Mouse (Mus musculus): Measurements from ENCODE around the gene Dna2. TPM values are rescaled to one million over a fixed set of nuclear protein-coding genes. Genes with fewer than 3 reads are reported as not detected.

The Dna2 gene
- 10 to 100 TPM; 56.4 to 57.7 TPM for total RNA-seq (2023)

DNA sequence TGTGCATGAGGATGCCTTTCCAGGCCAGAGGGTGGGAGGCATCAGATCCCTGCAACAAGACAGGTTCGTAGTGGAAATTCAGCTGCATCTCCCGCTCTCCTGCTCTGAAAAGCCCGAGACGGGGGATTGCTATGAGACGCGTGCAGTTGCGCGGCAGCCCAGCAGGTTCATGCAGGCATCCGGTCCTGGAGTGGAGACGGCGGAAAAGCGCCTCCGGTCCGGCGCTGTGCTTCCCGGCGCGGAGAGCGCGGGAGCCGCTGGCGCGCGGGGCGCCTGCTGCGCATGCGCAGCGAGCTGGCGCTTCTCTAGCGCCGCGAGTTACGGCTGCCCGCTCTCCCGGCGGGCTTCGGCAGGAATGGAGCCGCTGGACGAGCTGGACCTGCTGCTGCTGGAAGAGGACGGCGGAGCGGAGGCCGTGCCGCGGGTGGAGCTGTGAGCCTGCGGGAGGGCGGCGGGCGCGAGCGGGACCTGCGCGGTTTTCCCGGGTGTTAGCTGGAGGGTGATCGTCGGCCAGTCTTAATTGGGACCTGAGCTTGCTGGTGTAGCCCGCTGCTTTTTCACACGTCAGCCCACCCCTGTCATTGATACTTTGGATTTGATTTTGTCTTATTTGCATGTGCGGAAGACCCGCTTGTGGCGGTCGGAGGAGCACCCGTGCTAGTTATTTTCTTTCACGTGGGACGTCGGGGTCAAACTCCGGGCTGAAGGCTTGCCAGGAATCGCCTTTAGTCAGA is at the start of gene Dna2:
Dna2 (plus strand) TSS at position 289 of the 734 bp plus-strand sequence.

DNA sequence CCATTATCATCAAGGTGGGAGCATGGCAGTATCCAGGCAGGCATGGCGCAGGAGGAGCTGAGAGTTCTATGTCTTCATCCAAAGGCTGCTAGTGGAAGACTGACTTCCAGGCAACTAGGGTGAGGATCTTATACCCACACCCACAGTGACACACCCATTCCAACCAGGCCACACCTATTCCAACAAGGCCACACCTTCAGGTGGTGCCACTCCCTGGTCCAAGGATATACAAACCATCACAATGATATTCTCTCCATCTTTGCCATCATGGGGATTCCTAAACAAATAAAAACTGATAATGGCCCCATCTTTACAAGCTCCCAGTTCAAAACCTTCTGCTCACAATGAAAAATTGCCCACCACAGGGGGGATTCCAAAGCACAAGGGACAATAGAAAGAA is 37.9 kb upstream of the Dna2 start, which contains the start of gene Tet1:
Tet1 (minus strand) TSS at position 101 of the 400 bp plus-strand sequence.

DNA sequence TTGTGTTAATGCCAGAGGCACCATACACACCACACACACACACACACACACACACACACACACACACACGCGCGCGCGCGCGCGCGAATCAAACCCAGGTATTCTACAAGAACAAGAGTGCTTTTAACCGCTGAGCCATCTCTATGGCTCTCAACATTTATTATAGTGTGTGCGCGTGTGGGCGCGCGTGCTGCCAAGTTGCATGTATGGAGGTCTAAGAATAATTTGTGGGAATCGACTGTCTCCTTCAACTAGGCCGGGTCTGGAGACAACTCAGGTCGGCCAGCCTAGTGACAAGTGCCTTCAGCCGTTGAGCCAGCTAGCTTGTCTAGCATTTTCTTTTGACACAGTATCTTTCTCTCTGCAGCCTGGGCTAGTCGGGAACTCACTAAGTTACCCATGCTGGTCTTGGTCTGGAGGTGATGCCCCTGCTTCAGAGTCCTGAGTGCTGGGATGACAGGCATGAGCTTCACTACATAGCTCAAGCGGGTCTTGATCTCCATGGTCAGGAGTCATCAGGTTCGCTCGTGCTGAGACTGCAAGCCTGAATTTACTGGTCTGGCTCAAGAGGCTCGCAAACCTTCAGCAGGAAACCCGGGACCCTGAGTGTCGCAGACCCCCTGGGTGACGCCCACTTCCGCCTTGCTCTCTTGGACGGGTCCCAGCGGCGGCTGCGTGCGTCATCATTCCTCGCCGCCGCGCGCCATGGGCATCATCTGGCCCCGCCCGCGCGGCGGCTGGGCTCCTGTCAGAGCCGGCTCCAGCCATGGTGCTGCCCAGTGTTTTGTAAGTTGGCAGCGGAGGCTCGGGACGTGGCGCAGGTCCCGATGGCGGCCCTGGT is 26.7 kb upstream of the Dna2 start, which contains the start of gene Slc25a16:
Slc25a16 (plus strand) TSS at position 709 of the 841 bp plus-strand sequence.

DNA sequence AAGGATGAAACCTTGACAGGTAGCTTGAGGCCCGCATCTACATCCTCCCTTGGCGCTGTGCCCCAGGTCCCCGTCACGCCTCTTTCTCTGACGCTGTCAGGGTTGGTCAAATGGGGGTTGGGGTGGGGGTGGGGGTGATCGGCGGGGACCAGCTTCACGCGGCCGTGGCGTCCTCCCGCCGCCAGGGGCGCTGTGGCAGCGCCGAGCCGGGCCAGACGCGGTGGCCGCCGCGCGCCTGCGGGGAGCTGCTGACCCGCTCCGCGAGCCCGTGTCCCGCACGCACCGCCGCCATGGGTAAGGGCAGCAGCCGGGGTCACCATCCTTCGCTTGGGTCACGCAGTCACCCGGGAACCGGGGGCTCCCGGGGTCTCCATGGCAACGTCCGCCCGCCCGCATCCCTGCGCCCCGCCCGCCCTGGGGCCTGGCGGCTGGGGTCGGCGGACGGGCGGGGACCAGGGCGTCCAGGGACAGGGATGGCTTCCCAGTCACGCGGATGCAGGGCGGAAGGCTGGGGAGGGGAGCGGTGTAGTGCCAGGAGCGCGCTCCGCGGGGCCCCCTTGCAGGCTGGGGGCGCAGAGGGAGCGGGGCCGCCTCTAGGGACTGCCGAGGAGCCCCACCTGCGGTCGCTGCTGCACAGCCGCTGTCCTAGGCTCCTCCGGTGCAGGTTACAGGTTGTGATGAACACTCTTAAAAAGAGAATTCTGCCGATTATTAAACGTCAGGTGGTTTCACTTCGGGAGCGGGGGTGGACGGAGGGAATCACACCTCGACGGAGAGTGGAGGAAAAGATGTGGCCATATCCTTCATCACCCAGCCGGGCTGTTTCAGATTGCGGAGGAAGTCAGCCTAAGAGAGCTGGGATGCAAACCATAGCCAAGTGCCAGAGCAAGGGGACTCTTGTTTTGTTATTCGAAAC is 33.5 kb downstream of the Dna2 start, which contains the start of gene Rufy2:
Rufy2 (plus strand) TSS at position 185 of the 916 bp plus-strand sequence.

Other genes with a start within 250 kb of the Dna2 start
- under 1 TPM in 1 of 2 experiments, not detected in 1; 0.46 TPM for gene Stox1, start 220.9 kb upstream of the Dna2 start, total RNA-seq (2023)
- 10 to 100 TPM; 68.5 to 73.3 TPM for gene Ccar1, start 154.7 kb upstream of the Dna2 start, total RNA-seq (2023)
- gene Tet1, start 38.0 kb upstream of the Dna2 start, total RNA-seq (2023) = 1 to 10 TPM; 1.9 to 3.1 TPM
- gene Slc25a16, start 26.4 kb upstream of the Dna2 start, total RNA-seq (2023) = 10 to 100 TPM; 13.0 to 17.1 TPM
- 1 to 10 TPM; 4.6 to 6.1 TPM for gene Rufy2, start 33.2 kb downstream of the Dna2 start, total RNA-seq (2023)
- 10 to 100 TPM; 31.2 to 31.3 TPM for gene Hnrnph3, start 77.2 kb downstream of the Dna2 start, total RNA-seq (2023)
- gene Pbld2, start 77.3 kb downstream of the Dna2 start, total RNA-seq (2023) = 1 to 10 TPM in 1 of 2 experiments, under 1 TPM in 1; 0.68 to 1.1 TPM
- gene Pbld1, start 113.1 kb downstream of the Dna2 start, total RNA-seq (2023) = not detected
- gene Atoh7, start 152.6 kb downstream of the Dna2 start, total RNA-seq (2023) = not detected